Mouse (Mus musculus): ENCODE measurements around the gene St13. TPM values are rescaled to one million over a fixed set of nuclear protein-coding genes. Genes with fewer than 3 reads are reported as not detected.
A peak's percentile ranks its signal among the peaks of the same experiment; 100 is the strongest.

St13 gene
- polyA plus RNA-seq, 1 experiment from 2014 or later, result 233 TPM

GRCm38 (mm10) chr15:81361417-81362015 lies 38.4 kb downstream of the St13 start:
- H3K36me3 ChIP-seq (replicated peaks), result peaks cover 46% of the 10 kb centered on the region
- H3K27me3 ChIP-seq (replicated peaks; ENCODE audit: low read depth, poor library complexity, severe bottlenecking), result no peaks in the 10 kb centered on the region
- no peak for DNase-seq (ENCODE audit: low spot score)
- H3K9me3 ChIP-seq, result no peaks in the 10 kb centered on the region
- peaks cover 28% of the 10 kb centered on the region for H3K4me1 ChIP-seq
- peak overlapping the region; percentile 80; the same call in 1 of the 2 replicates for H3K4me3 ChIP-seq
- WGBS, result 48% methylated on average over 10 of the region's 10 CpGs
- H3K27ac ChIP-seq (replicated peaks), result no peak overlapping the region

GRCm38 (mm10) chr15:81361022-81361404 lies 38.9 kb downstream of the St13 start:
- Histone ChIP-seq H3K4me3 (peak overlapping the region; percentile 80), H3K27ac (replicated peaks) (peak overlapping the region; percentile 83; the same call in 1 of the 2 replicates), H3K27me3 (replicated peaks; ENCODE audit: low read depth, poor library complexity, severe bottlenecking) (no peaks in the 10 kb centered on the region), H3K9me3 (no peaks in the 10 kb centered on the region), H3K36me3 (replicated peaks) (peaks cover 41% of the 10 kb centered on the region), H3K4me1 (peaks cover 28% of the 10 kb centered on the region)
- WGBS, result 43% methylated on average over 6 of the region's 6 CpGs
- no peak for DNase-seq (ENCODE audit: low spot score)

- H3K4me1 ChIP-seq, result peaks cover 28% of the 10 kb centered on the region
- under 1% methylated on average over 30 of the region's 30 CpGs for WGBS
- peak within 1 kb of the TSS; percentile 80 for H3K4me3 ChIP-seq
- H3K27me3 ChIP-seq (replicated peaks; ENCODE audit: low read depth, poor library complexity, severe bottlenecking), result no peaks in the 10 kb centered on the region
- no peaks in the 10 kb centered on the region for H3K9me3 ChIP-seq
- peak; percentile 96 for DNase-seq (ENCODE audit: low spot score)
- peak within 1 kb of the TSS; percentile 83 for H3K27ac ChIP-seq (replicated peaks)
- peaks cover 36% of the 10 kb centered on the region for H3K36me3 ChIP-seq (replicated peaks)
Measured at GRCm38 (mm10) chr15:81360345-81361021, 39.4 kb downstream of the St13 start, which contains the start of gene Slc25a17. Gene Slc25a17 (minus strand): TSS chr15:81360812.

DNA sequence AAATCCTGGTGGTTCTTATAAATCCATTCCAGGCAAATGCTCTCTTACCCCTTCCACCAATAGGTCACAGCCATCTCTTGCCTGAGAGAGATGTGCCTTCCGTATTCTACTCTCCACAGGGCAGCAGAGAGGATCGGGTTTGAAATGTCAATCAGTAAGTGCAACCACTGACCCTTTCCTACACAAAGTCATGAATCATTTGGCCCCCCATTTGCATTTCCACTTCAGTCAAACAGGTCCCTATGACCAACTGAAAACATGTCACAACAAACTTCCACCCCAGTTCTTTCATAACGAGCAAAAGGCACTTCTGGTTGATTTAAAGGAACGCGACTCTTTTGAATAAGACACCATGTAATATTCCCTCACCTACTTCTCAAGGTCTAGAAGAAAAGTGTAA lies 40.5 kb downstream of the St13 start:
- Histone ChIP-seq H3K4me1 (peaks cover 28% of the 10 kb centered on the region), H3K4me3 (peak overlapping the region; percentile 80), H3K36me3 (replicated peaks) (peaks cover 25% of the 10 kb centered on the region), H3K9me3 (no peaks in the 10 kb centered on the region), H3K27ac (replicated peaks) (no peak overlapping the region), H3K27me3 (replicated peaks; ENCODE audit: low read depth, poor library complexity, severe bottlenecking) (no peaks in the 10 kb centered on the region)
- WGBS, result 89% methylated on average over 5 of the region's 5 CpGs
- DNase-seq (ENCODE audit: low spot score), result no peak

- Histone ChIP-seq H3K4me3 (no peak overlapping the region), H3K27me3 (replicated peaks; ENCODE audit: low read depth, poor library complexity, severe bottlenecking) (no peaks in the 10 kb centered on the region), H3K9me3 (no peaks in the 10 kb centered on the region), H3K36me3 (replicated peaks) (peaks cover 20% of the 10 kb centered on the region), H3K27ac (replicated peaks) (no peak overlapping the region), H3K4me1 (peaks cover 28% of the 10 kb centered on the region)
- no peak for DNase-seq (ENCODE audit: low spot score)
- 87% methylated on average over 3 of the region's 3 CpGs for WGBS
Measured at GRCm38 (mm10) chr15:81358943-81359342, 40.9 kb downstream of the St13 start.

DNA sequence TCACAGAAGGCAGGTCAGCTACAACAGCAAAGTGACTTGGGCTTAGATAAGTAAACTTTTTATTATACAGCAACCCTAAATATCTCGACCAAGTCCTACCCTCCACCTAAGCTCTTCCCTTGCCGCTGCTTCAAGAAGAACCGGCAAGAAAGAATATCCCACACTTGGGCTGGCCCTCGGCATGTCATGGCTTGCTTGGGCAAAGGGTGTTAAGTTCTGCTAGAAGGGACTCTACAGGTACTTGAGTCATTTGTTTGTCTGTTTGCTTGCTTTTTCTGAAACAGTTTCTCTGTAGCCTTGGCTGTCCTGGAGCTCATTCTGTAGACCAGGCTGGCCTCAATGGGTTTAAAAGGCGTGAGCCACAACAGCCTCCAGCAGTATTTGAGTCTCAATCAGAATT lies 42.9 kb downstream of the St13 start:
- Histone ChIP-seq H3K9me3 (no peaks in the 10 kb centered on the region), H3K4me3 (no peak overlapping the region), H3K36me3 (replicated peaks) (0 out of 2 replicates have a peak, but pooled peaks cover 5% of the 10 kb centered on the region), H3K27me3 (replicated peaks; ENCODE audit: low read depth, poor library complexity, severe bottlenecking) (no peaks in the 10 kb centered on the region), H3K27ac (replicated peaks) (no peak overlapping the region), H3K4me1 (peaks cover 28% of the 10 kb centered on the region)
- no peak for DNase-seq (ENCODE audit: low spot score)
- 48% methylated on average over 5 of the region's 5 CpGs for whole genome bisulfite sequencing

DNA sequence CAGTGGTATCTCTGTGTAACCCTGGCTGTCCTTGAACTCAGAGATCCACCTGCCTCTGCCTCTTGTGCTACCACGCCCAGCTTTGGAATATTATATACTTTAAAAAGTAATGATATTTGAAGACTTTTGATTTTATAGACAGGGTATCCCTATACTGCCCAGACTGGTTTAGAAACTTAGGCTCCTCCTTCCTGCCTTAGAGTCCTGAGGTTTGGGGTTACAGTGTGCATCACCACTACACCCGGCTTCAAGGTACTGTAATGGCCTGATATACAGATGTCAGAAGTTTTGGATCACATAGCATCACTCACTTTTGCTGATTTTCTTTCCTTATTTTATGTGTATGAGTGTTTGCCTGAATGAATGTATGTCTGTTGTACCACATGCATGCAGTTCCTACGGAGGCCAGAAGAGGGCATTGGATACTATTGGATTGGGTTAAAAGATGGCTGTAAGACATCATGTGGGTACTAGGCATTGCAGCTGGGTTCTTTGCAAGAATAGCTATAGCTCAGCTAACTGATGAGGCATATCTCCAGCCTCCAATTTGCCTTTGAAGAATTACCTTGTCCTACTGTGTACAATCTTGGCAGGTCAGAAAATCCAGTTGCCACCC lies 44.6 kb downstream of the St13 start:
- H3K27me3 ChIP-seq (replicated peaks; ENCODE audit: low read depth, poor library complexity, severe bottlenecking), result no peaks in the 10 kb centered on the region
- H3K36me3 ChIP-seq (replicated peaks), result 0 out of 2 replicates have a peak, but pooled peaks cover 5% of the 10 kb centered on the region
- H3K9me3 ChIP-seq, result no peaks in the 10 kb centered on the region
- H3K27ac ChIP-seq (replicated peaks), result no peak overlapping the region
- H3K4me1 ChIP-seq, result peaks cover 15% of the 10 kb centered on the region
- WGBS, result 63% methylated on average over 3 of the region's 3 CpGs
- no peak overlapping the region for H3K4me3 ChIP-seq
- peak; percentile 66 for DNase-seq (ENCODE audit: low spot score)

DNA sequence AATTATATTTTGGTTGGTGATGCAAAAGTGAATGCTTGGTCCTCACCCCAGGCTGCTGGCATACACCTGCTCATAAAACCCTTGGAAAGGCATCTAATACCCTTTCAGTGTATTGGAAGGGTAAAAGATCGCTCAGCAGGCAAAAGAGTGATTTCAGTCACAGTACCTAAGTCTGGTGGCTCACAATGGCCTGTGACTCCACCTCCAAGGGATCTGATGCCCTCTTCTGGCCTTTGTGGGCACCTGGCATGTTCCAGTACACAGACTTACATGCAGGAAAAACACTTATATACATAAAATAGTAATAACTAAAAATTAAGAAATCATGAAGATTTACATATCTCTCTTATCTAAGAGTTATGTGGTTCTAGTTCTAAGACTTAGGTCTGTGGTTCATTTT lies 47.2 kb downstream of the St13 start:
- H3K36me3 ChIP-seq (replicated peaks), result no peaks in the 10 kb centered on the region
- no peak for DNase-seq (ENCODE audit: low spot score)
- H3K4me1 ChIP-seq, result peaks cover 13% of the 10 kb centered on the region
- H3K27ac ChIP-seq (replicated peaks), result no peak overlapping the region
- 75% methylated on average over 1 of the region's 1 CpGs for WGBS
- H3K27me3 ChIP-seq (replicated peaks; ENCODE audit: low read depth, poor library complexity, severe bottlenecking), result no peaks in the 10 kb centered on the region
- no peaks in the 10 kb centered on the region for H3K9me3 ChIP-seq
- no peak overlapping the region for H3K4me3 ChIP-seq

DNA sequence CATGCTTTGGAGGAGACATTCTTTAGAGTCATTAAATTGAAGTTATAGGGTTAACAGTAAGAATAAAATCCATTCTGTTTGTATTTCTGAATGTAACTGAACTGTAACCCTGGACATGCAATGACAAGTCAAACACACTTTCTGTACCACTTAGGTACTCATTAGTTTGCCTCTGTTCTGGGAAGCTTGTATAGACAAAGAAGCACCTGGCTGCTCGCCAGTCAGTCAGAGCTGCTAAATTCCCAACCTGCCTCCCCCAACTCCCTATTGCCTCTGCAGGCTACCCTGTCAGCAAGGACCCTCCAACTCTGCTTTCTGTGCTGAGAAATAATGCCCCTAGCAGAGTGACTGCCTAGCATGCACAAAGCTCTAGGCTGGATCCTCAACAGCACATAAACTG lies 49.5 kb downstream of the St13 start:
- no peaks in the 10 kb centered on the region for H3K9me3 ChIP-seq
- H3K27ac ChIP-seq (replicated peaks), result no peak overlapping the region
- H3K27me3 ChIP-seq (replicated peaks; ENCODE audit: low read depth, poor library complexity, severe bottlenecking), result no peaks in the 10 kb centered on the region
- H3K4me1 ChIP-seq, result peaks cover 13% of the 10 kb centered on the region
- no peak overlapping the region for H3K4me3 ChIP-seq
- WGBS, result 72% methylated on average over 1 of the region's 1 CpGs
- DNase-seq (ENCODE audit: low spot score), result no peak
- H3K36me3 ChIP-seq (replicated peaks), result 0 out of 2 replicates have a peak, but pooled peaks cover 3% of the 10 kb centered on the region

DNA sequence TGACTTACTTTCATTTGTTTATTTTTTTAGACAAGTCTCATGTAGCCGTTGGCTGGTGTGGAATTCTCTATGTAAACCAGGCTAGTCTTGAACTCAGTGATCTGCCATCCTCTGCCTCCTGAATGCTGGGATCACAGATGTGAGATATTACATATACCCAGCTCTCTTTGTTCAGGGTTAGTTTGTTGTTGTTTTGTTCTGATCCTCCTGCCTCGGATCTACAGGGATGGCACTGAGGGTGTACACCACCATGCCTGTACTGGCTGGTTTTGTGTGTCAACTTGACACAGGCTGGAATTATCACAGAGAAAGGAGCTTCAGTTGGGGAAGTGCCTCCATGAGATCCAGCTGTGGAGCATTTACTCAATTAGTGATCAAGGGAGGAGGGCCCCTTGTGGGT lies 51.5 kb downstream of the St13 start:
- no peaks in the 10 kb centered on the region for H3K27me3 ChIP-seq (replicated peaks; ENCODE audit: low read depth, poor library complexity, severe bottlenecking)
- no peak overlapping the region for H3K27ac ChIP-seq (replicated peaks)
- no peak overlapping the region for H3K4me3 ChIP-seq
- H3K4me1 ChIP-seq, result peaks cover 13% of the 10 kb centered on the region
- WGBS, result 47% methylated on average over 2 of the region's 2 CpGs
- H3K36me3 ChIP-seq (replicated peaks), result peaks cover 18% of the 10 kb centered on the region
- no peaks in the 10 kb centered on the region for H3K9me3 ChIP-seq
- DNase-seq (ENCODE audit: low spot score), result no peak

- Histone ChIP-seq H3K4me3 (no peak overlapping the region), H3K4me1 (peaks cover 13% of the 10 kb centered on the region), H3K36me3 (replicated peaks) (peaks cover 26% of the 10 kb centered on the region), H3K9me3 (no peaks in the 10 kb centered on the region), H3K27ac (replicated peaks) (no peak overlapping the region), H3K27me3 (replicated peaks; ENCODE audit: low read depth, poor library complexity, severe bottlenecking) (no peaks in the 10 kb centered on the region)
- WGBS, result 93% methylated on average over 2 of the region's 2 CpGs
- no peak for DNase-seq (ENCODE audit: low spot score)
Measured at GRCm38 (mm10) chr15:81347466-81347865, 52.4 kb downstream of the St13 start.

GRCm38 (mm10) chr15:81341426-81341825 lies 58.5 kb downstream of the St13 start:
- H3K9me3 ChIP-seq, result no peaks in the 10 kb centered on the region
- no peak overlapping the region for H3K27ac ChIP-seq (replicated peaks)
- H3K36me3 ChIP-seq (replicated peaks), result peaks cover 78% of the 10 kb centered on the region
- DNase-seq (ENCODE audit: low spot score), result no peak
- H3K4me1 ChIP-seq, result no peaks in the 10 kb centered on the region
- H3K4me3 ChIP-seq, result no peak overlapping the region
- WGBS, result 91% methylated on average over 2 of the region's 2 CpGs
- H3K27me3 ChIP-seq (replicated peaks; ENCODE audit: low read depth, poor library complexity, severe bottlenecking), result no peaks in the 10 kb centered on the region

DNA sequence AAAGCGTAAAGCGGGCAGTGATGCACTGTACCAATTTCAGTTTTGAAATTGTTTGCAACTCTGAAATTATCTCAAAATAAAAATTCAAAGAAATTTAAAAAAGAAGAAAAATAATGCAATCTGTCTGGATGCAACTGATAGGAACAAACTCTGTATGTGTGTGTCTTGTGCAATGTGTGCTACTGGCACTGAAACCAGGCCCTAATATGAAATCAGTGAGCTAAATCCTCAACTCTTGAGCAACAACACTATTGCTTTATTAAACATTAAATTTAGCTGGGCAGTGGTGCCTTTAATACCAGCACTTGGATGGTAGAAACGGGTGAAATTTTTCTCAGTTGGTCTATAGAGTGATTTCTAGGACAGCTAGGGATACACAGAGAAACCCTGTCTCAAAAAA lies 60.7 kb downstream of the St13 start:
- Histone ChIP-seq H3K4me3 (no peak overlapping the region), H3K36me3 (replicated peaks) (peaks cover 90% of the 10 kb centered on the region), H3K27me3 (replicated peaks; ENCODE audit: low read depth, poor library complexity, severe bottlenecking) (no peaks in the 10 kb centered on the region), H3K27ac (replicated peaks) (no peak overlapping the region), H3K4me1 (no peaks in the 10 kb centered on the region), H3K9me3 (no peaks in the 10 kb centered on the region)
- 96% methylated on average over 3 of the region's 3 CpGs for WGBS
- DNase-seq (ENCODE audit: low spot score), result no peak

All from embryonic facial prominence, embryonic 10.5 days (tissue).